Mouse (Mus musculus): Measurements from ENCODE around the gene Aipl1.

DNA sequence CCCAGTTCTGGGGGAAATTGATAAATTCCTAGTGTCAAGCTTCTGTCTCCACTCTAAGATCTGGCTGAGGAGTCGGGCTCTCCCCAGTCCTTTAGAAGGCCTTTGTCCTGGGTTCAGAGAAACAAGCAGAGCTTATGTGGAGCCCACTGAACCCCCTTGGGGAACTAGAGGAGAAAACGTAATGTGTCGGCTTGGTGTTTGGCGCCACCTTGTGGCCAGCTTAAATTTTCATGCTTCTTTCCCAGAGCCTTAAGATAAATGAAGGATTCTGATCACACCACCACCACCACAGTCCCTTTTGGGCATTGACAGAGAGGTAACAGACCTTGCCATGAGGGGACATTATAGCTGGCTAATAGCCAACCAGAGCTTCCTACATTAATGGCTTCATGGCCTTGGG lies 687 bp upstream of the Aipl1 start:
- TF ChIP-seq CTCF (IDR thresholded peaks at IDR 0.05; ENCODE audit: control insufficient read depth, insufficient read depth, insufficient read length): peak; percentile 47
- no peak for TF ChIP-seq USF1 (IDR thresholded peaks at IDR 0.05; ENCODE audit: low read depth)
- no peak for TF ChIP-seq MAX (IDR thresholded peaks at IDR 0.05)
- TF ChIP-seq MYOG (IDR thresholded peaks at IDR 0.05; ENCODE audit: control insufficient read depth, extremely low read depth, insufficient read length): no peak
